Mouse (Mus musculus): ENCODE results near the gene Ccdc7b. TPM values are rescaled to one million over a fixed set of nuclear protein-coding genes. Genes with fewer than 3 reads are reported as not detected.
"Not testable (repeated sequence)": the region's sequence is repeated elsewhere in the genome, so short reads cannot be mapped to it uniquely, and the experiment has no call there.

The Ccdc7b gene
- not detected for total RNA-seq (2021)
- long read RNA-seq, experiment 1, result 0 reads
- long read RNA-seq, experiment 2, result 0 reads

DNA sequence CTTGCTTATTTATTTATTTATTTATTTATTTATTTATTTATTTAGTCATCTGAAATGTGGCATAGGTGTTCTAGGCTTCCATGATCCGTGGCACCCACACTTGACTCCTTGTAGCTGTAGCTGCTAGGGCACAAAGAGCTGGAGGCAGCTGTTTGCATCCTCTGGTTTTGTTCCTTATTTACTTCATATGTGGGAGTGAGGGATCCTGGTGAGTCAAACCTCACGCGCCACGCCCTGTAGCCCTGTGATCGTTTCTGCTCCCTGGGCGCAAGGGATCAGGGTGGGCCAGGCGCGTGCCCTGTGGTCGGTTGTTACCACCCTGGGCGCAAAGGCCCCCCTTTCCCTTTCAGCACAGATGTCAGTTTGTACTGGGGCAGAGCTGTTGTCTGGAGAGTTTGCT is at the start of gene Ccdc7b:
Gene Ccdc7b (plus strand): TSS at position 301 of the 400 bp plus-strand sequence.
- DNase-seq (ENCODE audit: low spot score in 2 of 2), result not testable (repeated sequence)

DNA sequence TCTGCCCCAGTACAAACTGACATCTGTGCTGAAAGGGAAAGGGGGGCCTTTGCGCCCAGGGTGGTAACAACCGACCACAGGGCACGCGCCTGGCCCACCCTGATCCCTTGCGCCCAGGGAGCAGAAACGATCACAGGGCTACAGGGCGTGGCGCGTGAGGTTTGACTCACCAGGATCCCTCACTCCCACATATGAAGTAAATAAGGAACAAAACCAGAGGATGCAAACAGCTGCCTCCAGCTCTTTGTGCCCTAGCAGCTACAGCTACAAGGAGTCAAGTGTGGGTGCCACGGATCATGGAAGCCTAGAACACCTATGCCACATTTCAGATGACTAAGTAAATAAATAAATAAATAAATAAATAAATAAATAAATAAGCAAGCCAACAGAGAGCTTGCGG is 1.5 kb upstream of the Ccdc7b start, which contains the start of gene Ccdc7a:
Gene Ccdc7a (minus strand): TSS at position 101 of the 400 bp plus-strand sequence.
- not testable (repeated sequence) for DNase-seq (ENCODE audit: low spot score in 2 of 2)

DNA sequence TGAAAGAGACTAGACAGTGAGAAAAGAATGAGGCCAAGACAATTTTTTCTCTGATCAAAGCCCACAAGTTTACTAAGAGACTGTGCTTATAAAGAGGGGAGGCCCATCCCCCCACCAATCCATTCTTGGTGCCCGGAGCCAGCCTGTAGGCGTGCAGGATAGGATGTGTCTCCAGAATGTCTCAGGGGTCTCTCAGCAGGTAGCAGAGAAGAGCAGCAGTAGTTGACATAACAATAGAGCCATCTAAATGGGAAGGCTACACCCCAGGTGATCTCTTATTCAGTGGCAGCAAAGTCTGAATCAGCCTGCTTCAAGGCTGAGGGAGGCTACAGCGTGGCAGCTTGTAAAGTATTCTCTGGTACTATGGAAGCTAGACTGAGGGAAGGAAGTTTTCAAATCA is 48.8 kb downstream of the Ccdc7b start:
- DNase-seq (ENCODE audit: low spot score in 2 of 2), result not testable (repeated sequence)

DNA sequence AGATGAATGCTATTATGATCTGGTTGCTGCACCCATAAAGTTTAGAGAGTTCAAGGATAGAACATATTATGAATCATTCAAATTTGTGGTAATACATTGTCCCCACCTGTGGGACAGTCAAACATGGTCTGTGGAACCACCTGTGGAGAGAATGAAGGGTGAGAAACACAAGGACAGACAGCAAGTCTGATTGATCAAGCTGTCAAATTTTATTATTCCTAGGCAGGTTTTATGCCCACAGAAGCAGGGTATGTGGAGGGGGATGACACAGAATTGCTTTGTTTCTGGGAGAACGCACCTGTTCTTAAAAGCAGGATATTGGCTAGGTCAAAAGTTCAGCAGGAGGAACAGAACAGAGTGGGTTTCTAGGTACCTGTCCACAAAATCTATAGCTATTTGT is 64.6 kb downstream of the Ccdc7b start, which contains the start of gene Gm10999:
Gene Gm10999 (minus strand): TSS at position 101 of the 400 bp plus-strand sequence.
- no peak for DNase-seq (ENCODE audit: low spot score in 2 of 2)

DNA sequence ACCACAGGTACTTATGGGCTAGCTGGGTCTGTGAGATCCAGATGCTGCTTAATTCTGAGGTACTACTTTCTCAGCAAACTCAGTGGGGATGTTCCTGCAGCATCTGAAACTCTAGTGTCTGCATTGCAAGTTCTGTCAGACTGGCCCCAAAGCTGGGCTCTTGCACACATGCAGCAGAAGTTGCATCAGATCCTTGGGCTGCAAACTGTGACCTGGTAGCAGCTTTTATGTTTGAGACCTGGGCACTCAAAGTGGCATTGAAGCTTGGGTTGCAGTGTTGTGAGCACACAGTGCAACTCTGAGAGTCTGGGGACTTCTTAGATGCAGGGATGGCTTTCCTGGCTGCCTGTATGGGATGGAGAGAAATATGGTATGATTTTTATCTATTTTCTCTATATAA is 66.5 kb downstream of the Ccdc7b start:
- DNase-seq (ENCODE audit: low spot score in 2 of 2), result no peak

Other genes starting within 250 kb of the Ccdc7b start
- not detected for gene Ccdc7a, start 1.6 kb upstream of the Ccdc7b start, total RNA-seq (2021)
- gene Gm10999, start 64.5 kb downstream of the Ccdc7b start, total RNA-seq (2021), result not detected
- gene 2610044O15Rik8, start 167.3 kb downstream of the Ccdc7b start, total RNA-seq (2021), result 10 to 100 TPM; 22.5 to 23.5 TPM